Mouse (Mus musculus): ENCODE measurements around the gene Pcbd1. TPM values are rescaled to one million over a fixed set of nuclear protein-coding genes. Genes with fewer than 3 reads are reported as not detected.

Pcbd1 gene
- polyA plus RNA-seq (2015; fragmentation: Nextera tagmentation; extraction: Ambion mirVana), result 22.4 and 25.6 TPM in 2 replicates

GRCm38 (mm10) chr10:61089170-61090142, at the start of gene Pcbd1:
TSS of gene Pcbd1 (plus strand) at chr10:61089331.

Small RNA genes within 50 kb of the gene (microRNA-seq; reads per million reads assigned to microRNA genes)
- gene Gm44308, result 0 reads per million in 2 experiments

Other genes starting within 250 kb of the Pcbd1 start
- 14.3 and 19.4 TPM in 2 replicates for gene Sgpl1, start 58.4 kb downstream of the Pcbd1 start, polyA plus RNA-seq (2015; fragmentation: Nextera tagmentation; extraction: Ambion mirVana)
- 0.18 and 0.24 TPM in 2 replicates for gene Tbata, start 82.6 kb downstream of the Pcbd1 start, polyA plus RNA-seq (2015; fragmentation: Nextera tagmentation; extraction: Ambion mirVana)
- 3.9 and 4.3 TPM in 2 replicates for gene Adamts14, start 184.1 kb downstream of the Pcbd1 start, polyA plus RNA-seq (2015; fragmentation: Nextera tagmentation; extraction: Ambion mirVana)
- gene Prf1, start 208.5 kb downstream of the Pcbd1 start, polyA plus RNA-seq (2015; fragmentation: Nextera tagmentation; extraction: Ambion mirVana), result not detected in 2 replicates